Mouse (Mus musculus): ENCODE results near the gene Gsdma2.

DNA sequence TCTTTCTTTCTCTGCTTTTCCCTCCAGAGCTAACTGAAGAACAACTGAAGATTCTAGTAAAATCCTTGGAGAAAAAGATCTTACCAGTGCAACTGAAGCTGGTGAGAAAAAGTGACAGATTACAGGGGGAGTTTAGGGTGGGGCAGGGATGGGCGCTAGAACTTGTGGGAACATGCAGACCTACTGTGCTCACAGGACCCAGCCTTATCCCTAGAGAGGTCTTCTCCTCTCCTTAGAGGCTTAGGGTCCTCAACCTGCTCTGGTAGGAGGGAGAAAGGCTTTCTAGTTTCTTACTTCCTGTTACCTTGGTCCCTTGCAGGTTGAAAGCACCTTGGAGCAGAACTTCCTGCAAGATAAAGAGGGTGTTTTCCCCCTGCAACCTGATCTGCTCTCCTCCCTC, 9.1 kb upstream of the Gsdma2 start:
- TF ChIP-seq MYOD1 (IDR thresholded peaks at IDR 0.05; ENCODE audit: control insufficient read depth, insufficient read length, low read depth) (no peak), USF1 (IDR thresholded peaks at IDR 0.05; ENCODE audit: low read depth) (no peak), MAX (IDR thresholded peaks at IDR 0.05) (no peak), CTCF (IDR thresholded peaks at IDR 0.05; ENCODE audit: control insufficient read depth, insufficient read depth, insufficient read length) (no peak), MYOG (IDR thresholded peaks at IDR 0.05; ENCODE audit: control insufficient read depth, extremely low read depth, insufficient read length) (no peak), FOSL1 (IDR thresholded peaks at IDR 0.05; ENCODE audit: insufficient read depth, low read length, poor library complexity, severe bottlenecking) (no peak), CEBPB (IDR thresholded peaks at IDR 0.05; ENCODE audit: low read depth) (no peak)

Measured in C2C12 (cell line).